Mouse (Mus musculus): ENCODE measurements around the gene B4galt2. TPM values are rescaled to one million over a fixed set of nuclear protein-coding genes. Genes with fewer than 3 reads are reported as not detected.

The B4galt2 gene
- polyA plus RNA-seq, 1 experiment from 2014 or later = 38.7 TPM

DNA sequence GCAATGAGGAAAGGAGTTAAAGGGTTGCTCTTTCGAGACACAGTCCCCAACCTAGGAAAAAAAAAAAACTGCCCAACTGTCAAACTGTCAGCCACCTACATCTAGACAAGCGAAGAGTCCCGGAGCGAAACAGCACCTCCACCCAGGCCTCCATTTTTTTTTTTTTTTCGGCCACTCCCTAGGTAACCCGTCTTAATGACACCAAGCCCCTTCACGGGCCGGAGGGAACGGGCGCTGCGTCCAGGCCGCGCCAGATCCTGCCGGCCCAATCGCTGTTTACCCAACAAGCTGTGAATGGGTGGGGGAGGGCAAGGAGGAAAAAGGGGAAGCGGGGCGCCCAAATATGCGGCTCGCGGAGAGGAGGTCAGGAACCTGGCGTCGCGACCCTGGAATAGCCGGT, 3.4 kb upstream of the B4galt2 start:
- H3K27ac ChIP-seq = no peak overlapping the region
- no peaks in the 10 kb centered on the region for H3K9me3 ChIP-seq
- no peak for ATAC-seq (ENCODE audit: insufficient number of reproducible peaks, insufficient read depth, low FRiP score, low TSS enrichment, low read depth)
- H3K4me3 ChIP-seq = peak overlapping the region; percentile 75
- WGBS = 3% methylated on average over 21 of the region's 24 CpGs
- peaks cover 27% of the 10 kb centered on the region for H3K36me3 ChIP-seq
- H3K4me1 ChIP-seq = peaks cover 40% of the 10 kb centered on the region
- H3K27me3 ChIP-seq = no peaks in the 10 kb centered on the region
- peak overlapping the region; percentile 92 for H3K4me2 ChIP-seq
- peak overlapping the region; percentile 82 for H3K9ac ChIP-seq

DNA sequence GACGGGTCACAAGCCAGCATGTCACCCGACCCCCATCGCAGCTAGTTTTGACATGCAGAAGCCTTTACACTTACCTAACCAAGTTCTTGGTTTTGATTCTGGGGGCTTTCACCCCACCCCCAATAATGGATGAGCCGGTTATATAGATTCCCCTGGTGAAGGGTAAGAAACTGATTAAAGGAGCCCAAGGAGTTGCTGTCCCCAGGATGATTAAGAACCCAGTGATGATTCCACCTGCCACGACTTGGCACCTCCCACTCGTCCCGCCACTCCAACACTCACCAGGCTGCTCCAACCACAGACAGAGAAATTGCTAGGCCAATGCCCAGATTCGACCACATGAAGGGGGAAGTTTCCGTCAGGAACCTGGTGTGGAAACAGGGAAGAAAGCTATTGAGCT, 2.7 kb upstream of the B4galt2 start:
- Histone ChIP-seq H3K9me3 (no peaks in the 10 kb centered on the region), H3K4me3 (peak overlapping the region; percentile 75), H3K9ac (peak overlapping the region; percentile 82), H3K27me3 (no peaks in the 10 kb centered on the region), H3K4me2 (peak overlapping the region; percentile 92), H3K36me3 (peaks cover 30% of the 10 kb centered on the region), H3K27ac (no peak overlapping the region), H3K4me1 (peaks cover 39% of the 10 kb centered on the region)
- WGBS = 84% methylated on average over 9 of the region's 9 CpGs
- no peak for ATAC-seq (ENCODE audit: insufficient number of reproducible peaks, insufficient read depth, low FRiP score, low TSS enrichment, low read depth)

DNA sequence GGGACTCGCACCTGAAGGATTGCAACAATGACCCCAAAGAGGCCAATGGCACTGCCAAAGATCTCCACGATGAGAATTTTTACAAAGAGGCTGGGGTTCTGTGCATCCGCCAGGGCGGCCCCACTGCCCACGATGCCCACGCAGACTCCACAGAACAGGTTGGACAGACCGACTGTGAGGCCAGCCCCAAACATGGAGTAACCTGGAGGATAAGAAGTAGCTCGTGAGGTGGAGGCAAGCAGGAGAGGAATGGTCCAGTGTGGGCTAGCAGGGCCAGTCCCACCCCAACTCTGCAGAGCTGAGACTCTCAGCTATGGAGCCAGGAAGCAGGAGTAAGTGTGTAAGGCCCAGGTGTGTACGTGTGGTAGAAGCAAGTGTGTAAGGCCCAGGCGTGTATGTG, 1.8 kb upstream of the B4galt2 start:
- 92% methylated on average over 10 of the region's 10 CpGs for WGBS
- Histone ChIP-seq H3K9ac (no peak overlapping the region), H3K36me3 (peaks cover 39% of the 10 kb centered on the region), H3K27me3 (no peaks in the 10 kb centered on the region), H3K27ac (no peak overlapping the region), H3K4me3 (no peak overlapping the region), H3K4me2 (no peak overlapping the region), H3K4me1 (peaks cover 36% of the 10 kb centered on the region), H3K9me3 (no peaks in the 10 kb centered on the region)
- no peak for ATAC-seq (ENCODE audit: insufficient number of reproducible peaks, insufficient read depth, low FRiP score, low TSS enrichment, low read depth)

DNA sequence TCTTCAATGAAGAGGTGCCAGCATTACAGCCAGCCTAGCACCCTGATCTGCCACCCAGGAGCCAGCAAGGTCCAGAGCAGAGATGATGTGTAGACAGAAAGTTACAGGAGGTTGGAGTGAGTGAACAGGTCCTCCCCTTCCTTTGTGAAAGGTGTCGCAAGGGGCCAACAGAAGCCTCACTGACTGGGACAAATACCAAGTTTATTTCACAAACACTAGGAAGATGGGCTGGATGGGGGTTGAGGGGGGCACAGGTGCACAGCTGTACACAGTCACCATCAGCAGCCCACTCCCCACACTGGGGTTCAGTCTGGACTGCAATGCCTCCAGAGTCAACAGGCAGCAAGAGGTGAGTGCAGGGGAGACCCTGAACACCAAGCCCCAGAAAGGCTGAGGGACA, 859 bp upstream of the B4galt2 start:
- Histone ChIP-seq H3K27me3 (no peaks in the 10 kb centered on the region), H3K9me3 (no peaks in the 10 kb centered on the region), H3K4me1 (peaks cover 39% of the 10 kb centered on the region), H3K9ac (peak overlapping the region; percentile 88), H3K27ac (no peak overlapping the region), H3K4me3 (peak overlapping the region; percentile 81), H3K36me3 (peaks cover 41% of the 10 kb centered on the region), H3K4me2 (peak overlapping the region; percentile 76)
- no peak for ATAC-seq (ENCODE audit: insufficient number of reproducible peaks, insufficient read depth, low FRiP score, low TSS enrichment, low read depth)
- WGBS = 100% methylated on average over 1 of the region's 1 CpGs

DNA sequence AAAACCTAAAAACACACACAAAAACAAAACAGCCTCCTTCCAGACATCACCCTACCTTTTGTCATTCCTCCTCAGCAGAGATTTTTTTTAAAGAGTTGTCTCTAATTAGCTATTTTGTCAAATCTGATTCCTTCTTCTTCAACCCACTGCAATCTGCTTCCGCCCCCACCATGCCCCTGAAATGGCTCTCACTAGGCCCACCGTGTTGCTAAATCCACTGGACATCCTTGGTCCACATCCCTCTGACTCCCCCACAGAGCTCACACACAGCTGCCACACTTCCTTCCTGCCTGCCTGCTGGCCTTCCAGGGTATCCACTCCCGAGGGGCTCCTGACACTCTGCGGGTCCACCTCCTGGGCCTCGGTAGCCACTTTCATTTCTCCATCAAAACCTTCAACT, 4.6 kb downstream of the B4galt2 start:
- Histone ChIP-seq H3K27ac (no peak overlapping the region), H3K36me3 (peaks cover 71% of the 10 kb centered on the region), H3K27me3 (no peaks in the 10 kb centered on the region), H3K4me2 (no peak overlapping the region), H3K4me1 (peaks cover 17% of the 10 kb centered on the region), H3K9ac (no peak overlapping the region), H3K9me3 (no peaks in the 10 kb centered on the region), H3K4me3 (no peak overlapping the region)
- WGBS = 81% methylated on average over 5 of the region's 5 CpGs
- no peak for ATAC-seq (ENCODE audit: insufficient number of reproducible peaks, insufficient read depth, low FRiP score, low TSS enrichment, low read depth)

DNA sequence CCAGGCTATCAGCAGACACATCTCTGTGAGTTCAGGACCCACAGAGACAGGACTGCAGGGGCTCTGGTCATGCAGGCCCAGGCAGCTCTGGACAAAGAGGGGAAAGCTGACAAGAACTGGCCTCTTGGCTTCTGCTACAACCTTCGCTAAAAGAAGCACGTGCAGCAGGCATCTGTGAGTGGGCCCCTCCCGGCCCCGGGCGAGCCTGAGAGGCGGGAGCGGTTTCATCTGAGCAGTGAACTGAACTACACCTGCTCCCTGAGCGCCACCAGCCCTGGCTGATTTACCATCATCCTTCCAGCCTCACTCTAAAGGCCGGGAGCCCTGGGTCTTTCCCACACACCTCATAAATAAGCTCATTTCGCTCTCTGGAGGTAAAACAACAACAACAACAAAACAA, 5.0 kb downstream of the B4galt2 start:
- WGBS = 70% methylated on average over 10 of the region's 10 CpGs
- H3K4me2 ChIP-seq = no peak overlapping the region
- H3K27ac ChIP-seq = no peak overlapping the region
- H3K9me3 ChIP-seq = no peaks in the 10 kb centered on the region
- no peaks in the 10 kb centered on the region for H3K27me3 ChIP-seq
- no peak overlapping the region for H3K9ac ChIP-seq
- H3K4me1 ChIP-seq = peaks cover 15% of the 10 kb centered on the region
- no peak overlapping the region for H3K4me3 ChIP-seq
- peaks cover 75% of the 10 kb centered on the region for H3K36me3 ChIP-seq
- no peak for ATAC-seq (ENCODE audit: insufficient number of reproducible peaks, insufficient read depth, low FRiP score, low TSS enrichment, low read depth)

DNA sequence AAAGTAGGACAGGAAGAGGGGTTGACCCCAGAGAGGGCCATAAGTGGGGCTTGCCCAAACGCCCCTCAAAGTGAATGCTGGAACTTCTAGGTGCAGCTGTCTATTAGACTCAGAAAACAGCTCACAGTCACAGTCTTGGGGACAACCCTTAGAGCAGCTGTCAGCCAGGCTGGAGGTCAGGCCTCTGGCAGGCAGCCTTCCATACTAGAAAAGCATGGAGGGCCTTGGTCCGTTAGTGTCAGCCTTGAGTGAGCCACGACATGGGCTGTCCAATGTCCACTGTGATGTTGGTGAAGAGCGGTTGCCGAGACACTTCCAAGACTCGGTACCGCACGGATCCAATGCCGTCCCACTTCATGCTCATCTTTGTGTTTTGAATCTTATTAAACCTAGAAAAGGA, 9.7 kb downstream of the B4galt2 start:
- Histone ChIP-seq H3K36me3 (peaks cover 54% of the 10 kb centered on the region), H3K4me1 (peaks cover 13% of the 10 kb centered on the region), H3K4me3 (no peak overlapping the region), H3K27ac (no peak overlapping the region), H3K27me3 (no peaks in the 10 kb centered on the region), H3K4me2 (no peak overlapping the region), H3K9ac (no peak overlapping the region), H3K9me3 (no peaks in the 10 kb centered on the region)
- WGBS = 89% methylated on average over 9 of the region's 9 CpGs
- no peak for ATAC-seq (ENCODE audit: insufficient number of reproducible peaks, insufficient read depth, low FRiP score, low TSS enrichment, low read depth)

DNA sequence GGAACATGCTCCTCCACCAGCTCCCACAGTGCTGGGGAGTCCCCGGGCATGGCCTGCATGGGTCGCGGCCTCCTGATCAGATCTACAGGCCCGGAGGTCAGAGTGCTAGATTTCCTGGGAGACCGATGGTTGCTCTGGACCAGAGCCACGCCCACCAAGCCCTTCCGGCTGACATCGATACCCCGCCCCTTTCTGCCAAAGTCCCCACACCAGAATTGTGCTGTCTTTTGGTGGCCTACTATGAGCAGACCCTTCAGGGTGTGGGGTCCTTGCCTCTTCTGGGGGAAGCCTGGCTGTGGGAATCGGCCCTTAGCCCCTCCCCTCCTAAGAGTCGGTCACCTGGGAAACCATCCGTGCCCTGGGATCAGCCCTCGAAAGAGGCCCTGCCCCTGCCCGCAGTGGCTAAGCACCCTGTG, 10.8 kb downstream of the B4galt2 start, which contains the start of gene Ccdc24:
Ccdc24 (minus strand) TSS at position 87 of the 416 bp plus-strand sequence.
- Histone ChIP-seq H3K9me3 (no peaks in the 10 kb centered on the region), H3K4me1 (peaks cover 21% of the 10 kb centered on the region), H3K4me2 (peak within 1 kb of the TSS; percentile 54), H3K27ac (no peak within 1 kb of the TSS), H3K4me3 (peak within 1 kb of the TSS; percentile 27), H3K9ac (peak within 1 kb of the TSS; percentile 61), H3K36me3 (peaks cover 44% of the 10 kb centered on the region), H3K27me3 (no peaks in the 10 kb centered on the region)
- 8% methylated on average over 14 of the region's 14 CpGs for WGBS
- no peak for ATAC-seq (ENCODE audit: insufficient number of reproducible peaks, insufficient read depth, low FRiP score, low TSS enrichment, low read depth)

DNA sequence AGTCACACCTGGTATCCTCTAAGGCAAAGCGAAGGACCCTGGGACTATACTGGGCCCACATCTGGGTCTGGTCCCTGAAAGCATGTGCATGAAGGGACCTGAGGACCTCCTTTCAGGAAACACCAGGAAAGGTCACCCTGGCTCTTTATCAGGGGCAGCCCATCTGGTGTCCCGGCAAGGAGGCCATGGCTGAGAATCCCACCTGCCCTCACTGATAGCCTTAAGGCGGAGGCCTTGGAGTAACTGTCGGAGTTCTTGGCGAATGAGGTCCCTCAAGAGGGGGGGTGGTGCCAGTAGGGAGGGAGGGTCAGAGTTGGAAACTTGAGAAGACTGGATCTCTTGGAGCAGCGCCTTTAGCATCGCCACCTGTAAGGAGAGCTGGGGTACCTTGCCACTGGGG, 11.5 kb downstream of the B4galt2 start:
- no peak overlapping the region for H3K4me3 ChIP-seq
- H3K27ac ChIP-seq = no peak overlapping the region
- peaks cover 24% of the 10 kb centered on the region for H3K4me1 ChIP-seq
- 45% methylated on average over 7 of the region's 7 CpGs for WGBS
- H3K4me2 ChIP-seq = peak overlapping the region; percentile 54; the same call in 1 of the 2 replicates
- no peaks in the 10 kb centered on the region for H3K9me3 ChIP-seq
- H3K36me3 ChIP-seq = peaks cover 37% of the 10 kb centered on the region
- ATAC-seq (ENCODE audit: insufficient number of reproducible peaks, insufficient read depth, low FRiP score, low TSS enrichment, low read depth) = no peak
- no peaks in the 10 kb centered on the region for H3K27me3 ChIP-seq
- H3K9ac ChIP-seq = no peak overlapping the region; the same call in 1 of the 2 replicates

DNA sequence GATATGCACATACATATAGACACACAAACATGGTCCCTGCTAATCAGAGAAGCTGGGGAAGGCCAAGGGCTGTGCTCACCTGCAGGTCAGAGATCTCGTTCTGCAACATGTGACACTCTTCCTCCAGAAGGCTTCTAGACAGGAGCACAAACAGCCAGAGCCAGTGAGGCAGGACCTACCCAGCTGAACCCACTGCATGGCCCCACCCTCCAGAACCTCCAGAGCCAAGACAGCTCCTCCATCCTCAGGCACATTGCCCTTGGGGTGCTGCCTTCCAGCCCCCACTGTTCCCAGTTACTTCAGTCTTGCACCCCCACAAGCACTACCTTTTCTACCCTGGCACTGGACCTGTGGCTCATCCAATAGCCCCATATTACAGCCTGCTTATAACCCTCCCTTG, 12.8 kb downstream of the B4galt2 start:
- Histone ChIP-seq H3K9ac (no peak overlapping the region), H3K4me1 (peaks cover 36% of the 10 kb centered on the region), H3K4me3 (no peak overlapping the region)

DNA sequence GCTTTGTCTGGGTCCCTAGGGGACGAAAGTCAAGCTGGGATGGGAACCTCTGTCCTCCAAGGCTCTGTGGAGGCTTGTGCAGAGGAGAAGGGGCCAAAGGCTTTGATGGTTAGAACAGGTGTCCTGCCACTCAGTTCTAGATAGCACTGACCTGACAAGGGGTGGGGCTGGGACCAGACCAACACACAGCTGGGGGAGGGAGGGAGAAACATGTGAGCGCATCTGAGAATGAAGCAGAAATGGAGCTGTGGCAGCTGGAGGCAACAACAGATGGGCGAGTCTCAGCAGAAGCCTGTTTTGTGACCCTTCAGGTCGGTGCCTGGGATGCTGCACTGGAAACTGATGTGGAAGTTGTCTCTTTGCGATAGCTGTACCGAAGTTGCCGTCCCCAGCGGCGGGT, 14.0 kb downstream of the B4galt2 start:
- Histone ChIP-seq H3K4me1 (peaks cover 37% of the 10 kb centered on the region), H3K4me2 (no peak overlapping the region), H3K4me3 (no peak overlapping the region), H3K9me3 (no peaks in the 10 kb centered on the region), H3K27ac (no peak overlapping the region), H3K36me3 (peaks cover 23% of the 10 kb centered on the region), H3K9ac (no peak overlapping the region), H3K27me3 (no peaks in the 10 kb centered on the region)
- WGBS = 60% methylated on average over 9 of the region's 9 CpGs
- ATAC-seq (ENCODE audit: insufficient number of reproducible peaks, insufficient read depth, low FRiP score, low TSS enrichment, low read depth) = no peak

More for the DNA sequence above, 12.8 kb downstream of the B4galt2 start:
- no peak overlapping the region for H3K27ac ChIP-seq
- no peaks in the 10 kb centered on the region for H3K9me3 ChIP-seq
- peaks cover 26% of the 10 kb centered on the region for H3K36me3 ChIP-seq
- no peaks in the 10 kb centered on the region for H3K27me3 ChIP-seq
- 47% methylated on average over 1 of the region's 1 CpGs for WGBS
- no peak overlapping the region for H3K4me2 ChIP-seq
- ATAC-seq (ENCODE audit: insufficient number of reproducible peaks, insufficient read depth, low FRiP score, low TSS enrichment, low read depth) = no peak

DNA sequence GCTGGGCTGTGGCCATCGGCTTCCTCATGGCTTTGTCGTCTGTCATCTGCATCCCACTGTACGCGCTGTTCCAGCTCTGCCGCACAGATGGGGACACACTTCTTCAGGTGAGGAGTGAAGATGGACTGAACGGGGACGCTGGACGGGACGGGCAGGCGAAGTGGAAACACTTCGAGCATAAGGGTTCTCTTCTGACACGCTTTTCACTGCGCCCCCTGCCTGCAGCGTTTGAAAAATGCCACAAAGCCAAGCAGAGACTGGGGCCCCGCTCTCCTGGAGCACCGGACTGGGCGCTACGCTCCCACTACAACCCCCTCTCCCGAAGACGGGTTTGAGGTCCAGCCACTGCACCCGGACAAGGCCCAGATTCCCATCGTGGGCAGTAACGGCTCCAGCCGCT, 15.5 kb downstream of the B4galt2 start:
- Histone ChIP-seq H3K27me3 (no peaks in the 10 kb centered on the region), H3K36me3 (peaks cover 10% of the 10 kb centered on the region; the same call in 1 of the 2 replicates), H3K9ac (peak overlapping the region; percentile 46; the same call in 1 of the 2 replicates), H3K4me3 (0 out of 2 replicates have a peak overlapping the region, but pooled peaks have one; percentile 6), H3K4me1 (peaks cover 37% of the 10 kb centered on the region), H3K27ac (no peak overlapping the region), H3K9me3 (no peaks in the 10 kb centered on the region), H3K4me2 (peak overlapping the region; percentile 41)
- 15% methylated on average over 24 of the region's 24 CpGs for WGBS
- ATAC-seq (ENCODE audit: insufficient number of reproducible peaks, insufficient read depth, low FRiP score, low TSS enrichment, low read depth) = no peak
